Mouse (Mus musculus): ENCODE results near the gene Tmem151a. TPM values are rescaled to one million over a fixed set of nuclear protein-coding genes. Genes with fewer than 3 reads are reported as not detected.

Tmem151a gene
- polyA plus RNA-seq (2015; fragmentation: Nextera tagmentation; extraction: Ambion mirVana), result 4.7 and 5.1 TPM in 2 replicates

GRCm38 (mm10) chr19:5085145-5085863 is at the start of gene Tmem151a:
Gene Tmem151a (minus strand): TSS chr19:5085531.
- H3K9me3 ChIP-seq (ENCODE audit: control insufficient read depth, low read length), result no peaks in the 10 kb centered on the region
- 1% methylated on average over 67 of the region's 69 CpGs for WGBS
- no peak within 1 kb of the TSS for H3K27ac ChIP-seq (ENCODE audit: low read length)
- no peaks in the 10 kb centered on the region for H3K36me3 ChIP-seq (ENCODE audit: control insufficient read depth, insufficient read depth, low read length)
- H3K4me2 ChIP-seq (ENCODE audit: low read depth, low read length), result peak within 1 kb of the TSS; percentile 91
- H3K4me1 ChIP-seq (ENCODE audit: control insufficient read depth, insufficient read depth, low read length), result peaks cover 17% of the 10 kb centered on the region
- H3K27me3 ChIP-seq (replicated peaks; ENCODE audit: control insufficient read depth, insufficient read depth, low read length), result peaks cover 56% of the 10 kb centered on the region
- H3K9ac ChIP-seq (ENCODE audit: low read depth, low read length), result peak within 1 kb of the TSS; percentile 48
- H3K4me3 ChIP-seq (ENCODE audit: low read length), result peak within 1 kb of the TSS; percentile 56
- ATAC-seq, result no peak

DNA sequence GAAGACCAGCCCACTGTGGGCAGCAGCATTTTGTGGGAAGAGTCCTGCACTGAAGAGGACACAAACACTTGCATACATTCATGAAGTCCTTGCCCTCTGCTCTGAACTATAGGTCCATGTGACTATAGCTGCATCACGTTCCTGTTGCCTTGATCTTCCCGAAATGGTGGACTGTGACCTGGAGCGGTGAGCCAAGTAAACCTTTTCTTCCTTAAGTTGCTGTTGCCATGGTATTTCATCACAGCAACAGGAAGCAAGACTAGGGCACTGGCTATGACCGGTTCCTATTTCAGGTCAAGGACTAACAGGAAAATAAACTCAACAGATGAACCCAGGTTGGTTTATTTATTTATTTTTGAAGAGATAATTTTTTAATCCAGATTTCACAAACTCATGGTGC is 45.9 kb upstream of the Tmem151a start:
- 66% methylated on average over 4 of the region's 4 CpGs for WGBS
- Histone ChIP-seq H3K36me3 (ENCODE audit: control insufficient read depth, insufficient read depth, low read length) (no peaks in the 10 kb centered on the region), H3K27me3 (replicated peaks; ENCODE audit: control insufficient read depth, insufficient read depth, low read length) (no peaks in the 10 kb centered on the region), H3K4me1 (ENCODE audit: control insufficient read depth, insufficient read depth, low read length) (no peaks in the 10 kb centered on the region), H3K9me3 (ENCODE audit: control insufficient read depth, low read length) (no peaks in the 10 kb centered on the region), H3K4me3 (ENCODE audit: low read length) (no peak overlapping the region), H3K27ac (ENCODE audit: low read length) (no peak overlapping the region), H3K9ac (ENCODE audit: low read depth, low read length) (no peak overlapping the region), H3K4me2 (ENCODE audit: low read depth, low read length) (no peak overlapping the region)
- ATAC-seq, result no peak

DNA sequence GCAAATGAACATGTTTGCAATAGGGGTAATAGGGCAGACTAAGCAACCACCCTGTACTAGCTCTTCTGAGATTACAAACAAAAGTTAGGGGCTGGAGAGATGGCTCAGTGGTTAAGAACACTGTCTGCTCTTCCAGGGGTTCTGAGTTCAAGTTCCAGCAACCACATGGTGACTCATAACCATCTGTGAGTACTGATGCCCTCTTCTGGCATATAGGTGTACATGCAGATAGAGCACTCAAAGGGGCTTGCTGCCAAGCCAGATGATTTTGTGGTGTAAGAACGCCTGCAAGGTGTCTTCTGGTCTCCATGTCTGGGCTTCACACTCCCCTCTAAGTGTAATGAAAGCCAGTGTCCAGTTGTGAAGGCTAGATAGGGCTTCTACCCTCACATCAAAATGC is 44.4 kb upstream of the Tmem151a start:
- Histone ChIP-seq H3K36me3 (ENCODE audit: control insufficient read depth, insufficient read depth, low read length) (no peaks in the 10 kb centered on the region), H3K4me3 (ENCODE audit: low read length) (no peak overlapping the region), H3K27me3 (replicated peaks; ENCODE audit: control insufficient read depth, insufficient read depth, low read length) (no peaks in the 10 kb centered on the region), H3K27ac (ENCODE audit: low read length) (no peak overlapping the region), H3K9ac (ENCODE audit: low read depth, low read length) (no peak overlapping the region), H3K9me3 (ENCODE audit: control insufficient read depth, low read length) (no peaks in the 10 kb centered on the region), H3K4me1 (ENCODE audit: control insufficient read depth, insufficient read depth, low read length) (no peaks in the 10 kb centered on the region), H3K4me2 (ENCODE audit: low read depth, low read length) (no peak overlapping the region)
- WGBS, result 38% methylated on average over 1 of the region's 1 CpGs
- no peak for ATAC-seq

- Histone ChIP-seq H3K9ac (ENCODE audit: low read depth, low read length) (no peak overlapping the region), H3K27ac (ENCODE audit: low read length) (no peak overlapping the region), H3K4me1 (ENCODE audit: control insufficient read depth, insufficient read depth, low read length) (no peaks in the 10 kb centered on the region), H3K4me2 (ENCODE audit: low read depth, low read length) (no peak overlapping the region), H3K9me3 (ENCODE audit: control insufficient read depth, low read length) (no peaks in the 10 kb centered on the region), H3K4me3 (ENCODE audit: low read length) (no peak overlapping the region), H3K27me3 (replicated peaks; ENCODE audit: control insufficient read depth, insufficient read depth, low read length) (no peaks in the 10 kb centered on the region), H3K36me3 (ENCODE audit: control insufficient read depth, insufficient read depth, low read length) (no peaks in the 10 kb centered on the region)
- no peak for ATAC-seq
- WGBS, result 71% methylated on average over 7 of the region's 7 CpGs
These were observed 38.8 kb upstream of the Tmem151a start for GRCm38 (mm10) chr19:5124055-5124614.

- WGBS, result 86% methylated on average over 3 of the region's 3 CpGs
- ATAC-seq, result no peak
- H3K27me3 ChIP-seq (replicated peaks; ENCODE audit: control insufficient read depth, insufficient read depth, low read length), result no peaks in the 10 kb centered on the region
- no peak overlapping the region for H3K9ac ChIP-seq (ENCODE audit: low read depth, low read length)
- no peaks in the 10 kb centered on the region for H3K9me3 ChIP-seq (ENCODE audit: control insufficient read depth, low read length)
- H3K4me3 ChIP-seq (ENCODE audit: low read length), result no peak overlapping the region
- H3K27ac ChIP-seq (ENCODE audit: low read length), result no peak overlapping the region
- H3K4me2 ChIP-seq (ENCODE audit: low read depth, low read length), result no peak overlapping the region
- H3K36me3 ChIP-seq (ENCODE audit: control insufficient read depth, insufficient read depth, low read length), result no peaks in the 10 kb centered on the region
- H3K4me1 ChIP-seq (ENCODE audit: control insufficient read depth, insufficient read depth, low read length), result peaks cover 3% of the 10 kb centered on the region; the same call in 1 of the 2 replicates
These were observed 37.9 kb upstream of the Tmem151a start for GRCm38 (mm10) chr19:5123241-5123640.

- 78% methylated on average over 10 of the region's 10 CpGs for WGBS
- Histone ChIP-seq H3K4me1 (ENCODE audit: control insufficient read depth, insufficient read depth, low read length) (peaks cover 3% of the 10 kb centered on the region; the same call in 1 of the 2 replicates), H3K9ac (ENCODE audit: low read depth, low read length) (no peak overlapping the region), H3K27ac (ENCODE audit: low read length) (no peak overlapping the region), H3K27me3 (replicated peaks; ENCODE audit: control insufficient read depth, insufficient read depth, low read length) (no peaks in the 10 kb centered on the region), H3K36me3 (ENCODE audit: control insufficient read depth, insufficient read depth, low read length) (no peaks in the 10 kb centered on the region), H3K4me3 (ENCODE audit: low read length) (no peak overlapping the region), H3K4me2 (ENCODE audit: low read depth, low read length) (no peak overlapping the region), H3K9me3 (ENCODE audit: control insufficient read depth, low read length) (no peaks in the 10 kb centered on the region)
- ATAC-seq, result no peak
These were observed 37.2 kb upstream of the Tmem151a start for GRCm38 (mm10) chr19:5122492-5122891.

DNA sequence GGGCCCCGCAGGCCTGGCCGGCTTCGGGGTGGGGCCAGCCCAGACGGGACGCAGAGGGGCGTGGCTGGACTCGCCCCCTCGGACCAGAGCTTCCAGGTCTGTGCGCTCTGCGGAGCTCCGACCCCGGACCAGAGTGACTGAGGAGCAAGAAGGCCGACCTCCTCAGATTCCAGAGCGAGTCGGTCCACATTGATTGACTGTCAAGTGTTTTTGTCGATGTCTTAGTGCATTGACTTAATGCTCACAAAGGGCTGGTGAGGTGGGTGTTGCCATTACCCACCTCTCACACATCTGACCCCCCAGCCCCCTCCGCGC is 33.0 kb upstream of the Tmem151a start, which contains the start of gene Klc2:
TSS of gene Klc2 (minus strand) at position 177 of the 315 bp plus-strand sequence.
- WGBS, result 1% methylated on average over 18 of the region's 18 CpGs
- Histone ChIP-seq H3K9me3 (ENCODE audit: control insufficient read depth, low read length) (no peaks in the 10 kb centered on the region), H3K9ac (ENCODE audit: low read depth, low read length) (peak within 1 kb of the TSS; percentile 77), H3K27me3 (replicated peaks; ENCODE audit: control insufficient read depth, insufficient read depth, low read length) (no peaks in the 10 kb centered on the region), H3K36me3 (ENCODE audit: control insufficient read depth, insufficient read depth, low read length) (no peaks in the 10 kb centered on the region), H3K27ac (ENCODE audit: low read length) (peak within 1 kb of the TSS; percentile 58), H3K4me2 (ENCODE audit: low read depth, low read length) (peak within 1 kb of the TSS; percentile 80), H3K4me1 (ENCODE audit: control insufficient read depth, insufficient read depth, low read length) (peaks cover 7% of the 10 kb centered on the region), H3K4me3 (ENCODE audit: low read length) (peak within 1 kb of the TSS; percentile 65)
- ATAC-seq, result no peak; the same call in none of the 2 replicates

GRCm38 (mm10) chr19:5117494-5118383 is 32.4 kb upstream of the Tmem151a start:
- under 1% methylated on average over 74 of the region's 83 CpGs for WGBS
- Histone ChIP-seq H3K27me3 (replicated peaks; ENCODE audit: control insufficient read depth, insufficient read depth, low read length) (no peaks in the 10 kb centered on the region), H3K36me3 (ENCODE audit: control insufficient read depth, insufficient read depth, low read length) (0 out of 2 replicates have a peak, but pooled peaks cover under 1% of the 10 kb centered on the region), H3K4me3 (ENCODE audit: low read length) (peak overlapping the region; percentile 65), H3K4me2 (ENCODE audit: low read depth, low read length) (peak overlapping the region; percentile 80), H3K9ac (ENCODE audit: low read depth, low read length) (peak overlapping the region; percentile 77), H3K9me3 (ENCODE audit: control insufficient read depth, low read length) (no peaks in the 10 kb centered on the region), H3K4me1 (ENCODE audit: control insufficient read depth, insufficient read depth, low read length) (peaks cover 7% of the 10 kb centered on the region), H3K27ac (ENCODE audit: low read length) (peak overlapping the region; percentile 58)
- peak; percentile 93 for ATAC-seq

DNA sequence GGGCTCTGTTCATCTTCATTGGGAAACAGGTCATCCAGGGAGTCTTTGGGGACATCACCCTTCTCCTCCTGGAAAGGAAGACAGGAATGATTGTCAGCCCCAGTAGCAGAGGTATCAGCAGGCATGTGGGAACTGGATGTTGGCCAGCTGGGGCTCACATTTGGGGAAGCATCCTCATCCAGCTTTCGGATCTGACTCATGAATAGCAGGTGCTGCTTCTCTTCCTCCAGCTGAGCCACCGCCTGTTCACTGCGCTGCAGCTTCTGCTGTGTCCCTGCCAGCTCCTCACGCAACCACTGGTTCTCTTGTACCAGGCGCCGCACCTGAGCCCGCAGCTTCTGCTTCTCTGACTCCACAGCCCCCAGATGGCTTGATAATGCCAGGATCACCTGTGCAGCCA is 28.5 kb upstream of the Tmem151a start:
- WGBS, result 92% methylated on average over 7 of the region's 7 CpGs
- Histone ChIP-seq H3K9me3 (ENCODE audit: control insufficient read depth, low read length) (no peaks in the 10 kb centered on the region), H3K4me1 (ENCODE audit: control insufficient read depth, insufficient read depth, low read length) (peaks cover 9% of the 10 kb centered on the region), H3K4me3 (ENCODE audit: low read length) (no peak overlapping the region), H3K27me3 (replicated peaks; ENCODE audit: control insufficient read depth, insufficient read depth, low read length) (no peaks in the 10 kb centered on the region), H3K27ac (ENCODE audit: low read length) (no peak overlapping the region), H3K4me2 (ENCODE audit: low read depth, low read length) (no peak overlapping the region), H3K36me3 (ENCODE audit: control insufficient read depth, insufficient read depth, low read length) (peaks cover 6% of the 10 kb centered on the region; the same call in 1 of the 2 replicates), H3K9ac (ENCODE audit: low read depth, low read length) (no peak overlapping the region)
- no peak for ATAC-seq
